ENCODE assay signal across 18 mouse cellular contexts in the genomic region with DNA sequence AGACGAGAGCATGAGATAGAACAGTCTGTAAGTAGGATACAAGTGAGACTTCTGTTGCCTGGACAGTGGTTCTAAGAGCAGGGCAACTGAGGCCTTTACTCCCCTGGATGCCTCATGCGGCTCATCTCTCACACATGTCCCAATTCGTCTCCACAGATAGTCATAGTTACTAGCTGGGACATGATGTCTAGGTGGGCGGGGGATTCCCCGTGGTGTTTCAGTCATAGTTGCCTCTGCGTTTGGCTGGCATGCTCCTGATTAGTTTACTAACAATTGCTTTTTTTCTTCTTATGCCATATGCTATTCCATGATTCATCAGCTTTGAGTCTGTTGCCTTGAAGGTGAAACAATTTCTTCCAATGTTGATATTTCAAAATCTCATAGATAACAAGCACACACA.
DNase-seq lines count a peak whose midpoint lies in the region; ATAC-seq lines count a peak whose summit lies in the region.
"Had no signal": no experiment of that assay in that cellular context is flagged by ENCODE, and none has a peak within 500 bp of the region (broad histone marks: within the 10 kb centered on the region; RNA-seq: fewer than 3 reads in every experiment).

No protein-coding gene starts in this region.

- no peak overlapping the region for H3K4me2 ChIP-seq in kidney, embryonic 16.5 days (replicated peaks; ENCODE audit: low read depth, low read length)
- H3K4me2 ChIP-seq: embryonic facial prominence, embryonic 13.5 days; heart, embryonic 11.5 days; limb, embryonic 13.5 days; neural tube, embryonic 13.5 days had no signal

- H3K36me3 ChIP-seq in kidney, embryonic 16.5 days (ENCODE audit: insufficient read depth, low read length): no peaks in the 10 kb centered on the region
- H3K36me3 ChIP-seq: embryonic facial prominence, embryonic 13.5 days; limb, embryonic 13.5 days; neural tube, embryonic 13.5 days had no signal

- ATAC-seq in kidney, embryonic 16.5 days (ENCODE audit: low FRiP score, low TSS enrichment): no peak
- ATAC-seq: hindbrain, postnatal 0 days; midbrain, embryonic 16.5 days had no signal

- no peaks in the 10 kb centered on the region for H3K27me3 ChIP-seq in kidney, embryonic 16.5 days (ENCODE audit: insufficient read depth, low read length)
- H3K27me3 ChIP-seq: embryonic facial prominence, embryonic 13.5 days; limb, embryonic 13.5 days; neural tube, embryonic 13.5 days had no signal

- H3K9ac ChIP-seq in kidney, embryonic 16.5 days (replicated peaks; ENCODE audit: low read length): no peak overlapping the region
- H3K9ac ChIP-seq: embryonic facial prominence, embryonic 13.5 days; limb, embryonic 13.5 days; neural tube, embryonic 13.5 days had no signal

- peak; percentile 35 to 36 for DNase-seq in left cerebral cortex, adult 18-20 months (ENCODE audit: low spot score in 2 of 2)
- DNase-seq in left cerebral cortex, adult 11 months (ENCODE audit: low spot score): no peak
- peak; percentile 26 for DNase-seq in fat pad, adult 2 months (ENCODE audit: extremely low read depth, low read depth, low spot score)
- DNase-seq in layer of hippocampus, postnatal 10 days (ENCODE audit: low spot score in 2 of 2): peak; percentile 26 to 34
- peak; percentile 14 to 25 for DNase-seq in right cerebral cortex, postnatal 36 days (ENCODE audit: low spot score in 2 of 2)
- DNase-seq in adrenal gland, postnatal 4 days (ENCODE audit: low spot score in 2 of 2): no peak
- no peak for DNase-seq in kidney, adult 11 months
- DNase-seq: adrenal gland, postnatal 25 days; gastrocnemius, postnatal 10 days; heart, postnatal 36 days; lung, adult 2 months had no signal

- no peaks in the 10 kb centered on the region for H3K4me1 ChIP-seq in kidney, embryonic 16.5 days (ENCODE audit: insufficient read depth, low read length)
- H3K4me1 ChIP-seq: embryonic facial prominence, embryonic 13.5 days; limb, embryonic 13.5 days; neural tube, embryonic 13.5 days had no signal

- H3K9me3 ChIP-seq in kidney, embryonic 16.5 days (ENCODE audit: low read length): no peaks in the 10 kb centered on the region
- H3K9me3 ChIP-seq: embryonic facial prominence, embryonic 13.5 days; limb, embryonic 13.5 days; neural tube, embryonic 13.5 days had no signal

- no peak overlapping the region for H3K4me3 ChIP-seq in kidney, embryonic 16.5 days (ENCODE audit: low read length)
- H3K4me3 ChIP-seq: embryonic facial prominence, embryonic 13.5 days; limb, embryonic 13.5 days; neural tube, embryonic 13.5 days had no signal

- 86% methylated on average over 6 of the region's 6 CpGs for WGBS in kidney, embryonic 16.5 days

- H3K27ac ChIP-seq in kidney, embryonic 16.5 days (ENCODE audit: low read length): no peak overlapping the region
- H3K27ac ChIP-seq: embryonic facial prominence, embryonic 13.5 days; hindbrain, postnatal 0 days; limb, embryonic 13.5 days; neural tube, embryonic 13.5 days had no signal

Comparison
In these comparisons a context has a peak if more than half of its experiments do, and no peak if none do; other contexts are left out.
1. DNase-seq: peak in left cerebral cortex, adult 18-20 months (2 of 2), fat pad, adult 2 months (single experiment), layer of hippocampus, postnatal 10 days (2 of 2) and right cerebral cortex, postnatal 36 days (2 of 2); none in left cerebral cortex, adult 11 months (single experiment), adrenal gland, postnatal 4 days (0 of 2) and kidney, adult 11 months (single experiment).